Mouse (Mus musculus) heart, postnatal 0 days (tissue): Measurements from ENCODE around the gene Camkmt. TPM values are rescaled to one million over a fixed set of nuclear protein-coding genes. Genes with fewer than 3 reads are reported as not detected.

Experiments used
- ATAC-seq: fragments of 200-750 bp; cut with Nextera tagmentation; 2 replicates; pipeline ENCODE4 v1.8.0; 2017; ENCODE audit warnings: low read depth, moderate number of reproducible peaks, moderate library complexity; ENCODE audit not compliant: insufficient read depth
- DNase-seq: peaks from one replicate; pipeline ENCODE4 v3.0.0-alpha.2; 2016; ENCODE audit warnings: low spot score
- H3K27ac ChIP-seq: fragments of 300-500 bp; sonication (generic); 2 replicates; pipeline ENCODE4 v1.5.1; 2014; ENCODE audit warnings: low read depth, mild to moderate bottlenecking
- H3K27me3 ChIP-seq: fragments of 300-500 bp; sonication (generic); 2 replicates; pipeline ENCODE4 v1.6.1; 2014; ENCODE audit warnings: low read length, mixed read lengths; ENCODE audit not compliant: control insufficient read depth, insufficient read depth
- H3K36me3 ChIP-seq: fragments of 300-500 bp; sonication (generic); replicated peaks from 2 replicates; pipeline ENCODE4 v1.6.1; 2014; ENCODE audit warnings: low read length, mixed read lengths; ENCODE audit not compliant: control insufficient read depth, insufficient read depth
- H3K4me1 ChIP-seq: fragments of 300-500 bp; sonication (generic); 2 replicates; pipeline ENCODE4 v1.6.1; 2014; ENCODE audit warnings: antibody characterized with exemption; ENCODE audit not compliant: control insufficient read depth, insufficient read depth
- H3K4me2 ChIP-seq: fragments of 300-500 bp; sonication (generic); 2 replicates; pipeline ENCODE4 v1.6.1; 2014; ENCODE audit warnings: low read depth, mild to moderate bottlenecking, low read length, moderate library complexity
- H3K4me3 ChIP-seq: fragments of 300-500 bp; sonication (generic); 2 replicates; pipeline ENCODE4 v1.5.1; 2014; ENCODE audit warnings: low read depth, low read length
- H3K9ac ChIP-seq: fragments of 300-500 bp; sonication (generic); replicated peaks from 2 replicates; pipeline ENCODE4 v1.6.1; 2014; ENCODE audit warnings: low read depth, low read length, mixed read lengths
- H3K9me3 ChIP-seq: fragments of 300-500 bp; sonication (generic); replicated peaks from 2 replicates; pipeline ENCODE4 v1.6.1; 2016; ENCODE audit warnings: low read length; ENCODE audit not compliant: control insufficient read depth
- CTCF ChIP-seq: IDR thresholded peaks from 2 replicates; pipeline ENCODE4 v1.5.1; 2016; ENCODE audit warnings: antibody characterized with exemption, control low read depth, low read depth
- EP300 ChIP-seq: IDR thresholded peaks from 2 replicates; pipeline ENCODE4 v1.6.1; 2016; ENCODE audit warnings: antibody characterized with exemption, low read depth
- WGBS: fragments of 180-500 bp; shearing (Covaris S2); extraction: QIAGEN DNeasy Blood & Tissue Kit; methylation state at CpG from one replicate; pipeline ENCODE4 v1.1.7; 2014; 5-methylcytosine and 5-hydroxymethylcytosine counted together
- polyA plus RNA-seq: library from polyadenylated mRNA; unstranded; fragments of >200 nt; fragmentation: Nextera tagmentation; extraction: Ambion mirVana; gene quantifications from 2 replicates; pipeline ENCODE4 v1.2.1, GENCODE M21; 2015
- total RNA-seq: library from RNA; depleted of rRNA; stranded (reverse); fragments of >200 nt; gene quantifications from 2 replicates; pipeline ENCODE4 v1.2.3, GENCODE M21; 2014; ENCODE audit warnings: low replicate concordance

Gene Camkmt
- total and polyA plus RNA-seq, 2 experiments from 2014 or later = 1.7 to 3.4 TPM

GRCm38 (mm10) chr17:85328901-85329300, 238.5 kb downstream of the Camkmt start:
- TF ChIP-seq EP300 (no peak), CTCF (no peak)
- no peak overlapping the region for H3K4me3 ChIP-seq
- 89% methylated on average over 10 of the region's 10 CpGs for WGBS
- H3K27ac ChIP-seq = no peak overlapping the region
- H3K9ac ChIP-seq = no peak overlapping the region
- H3K4me2 ChIP-seq = no peak overlapping the region
- H3K4me1 ChIP-seq = no peaks in the 10 kb centered on the region
- H3K27me3 ChIP-seq = no peaks in the 10 kb centered on the region
- DNase-seq (no peak), ATAC-seq (no peak)
- no peaks in the 10 kb centered on the region for H3K9me3 ChIP-seq
- H3K36me3 ChIP-seq = no peaks in the 10 kb centered on the region

DNA sequence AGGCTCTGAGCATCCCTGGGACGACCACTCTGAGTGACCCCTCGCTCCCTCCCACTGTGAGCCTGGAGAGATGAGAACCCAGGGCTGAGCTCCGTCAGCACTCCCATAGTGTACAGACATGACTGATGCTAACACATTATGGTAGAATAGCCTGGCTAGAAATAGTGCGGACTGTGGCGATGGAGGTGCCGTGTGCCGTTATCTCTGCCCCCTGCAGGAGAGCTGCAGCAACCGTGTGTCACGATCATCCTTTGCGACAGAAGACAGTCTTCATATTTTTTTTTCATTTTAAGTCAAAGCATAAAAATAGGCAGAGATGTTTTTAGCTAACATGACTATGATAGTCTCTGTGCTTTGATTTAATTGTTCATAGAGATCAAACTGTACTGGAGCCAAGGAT, 245.1 kb downstream of the Camkmt start:
- no peak for TF ChIP-seq EP300
- no peak for TF ChIP-seq CTCF
- no peaks in the 10 kb centered on the region for H3K9me3 ChIP-seq
- no peaks in the 10 kb centered on the region for H3K4me1 ChIP-seq
- ATAC-seq (no peak), DNase-seq (no peak)
- H3K27ac ChIP-seq = no peak overlapping the region
- no peaks in the 10 kb centered on the region for H3K36me3 ChIP-seq
- no peak overlapping the region for H3K4me3 ChIP-seq
- WGBS = 57% methylated on average over 10 of the region's 10 CpGs
- no peaks in the 10 kb centered on the region for H3K27me3 ChIP-seq
- no peak overlapping the region for H3K9ac ChIP-seq
- H3K4me2 ChIP-seq = no peak overlapping the region

GRCm38 (mm10) chr17:85337666-85338065, 247.3 kb downstream of the Camkmt start:
- 78% methylated on average over 7 of the region's 7 CpGs for WGBS
- H3K27me3 ChIP-seq = no peaks in the 10 kb centered on the region
- H3K36me3 ChIP-seq = no peaks in the 10 kb centered on the region
- DNase-seq = no peak
- TF ChIP-seq EP300 = no peak
- no peak for TF ChIP-seq CTCF
- no peaks in the 10 kb centered on the region for H3K9me3 ChIP-seq
- H3K9ac ChIP-seq = no peak overlapping the region
- no peak overlapping the region for H3K4me2 ChIP-seq
- H3K4me3 ChIP-seq = no peak overlapping the region
- H3K27ac ChIP-seq = no peak overlapping the region
- no peaks in the 10 kb centered on the region for H3K4me1 ChIP-seq
- ATAC-seq = no peak

- Histone ChIP-seq H3K27ac (no peak overlapping the region), H3K4me2 (no peak overlapping the region), H3K36me3 (no peaks in the 10 kb centered on the region), H3K4me1 (no peaks in the 10 kb centered on the region), H3K27me3 (no peaks in the 10 kb centered on the region), H3K9me3 (no peaks in the 10 kb centered on the region), H3K4me3 (no peak overlapping the region), H3K9ac (no peak overlapping the region)
- TF ChIP-seq EP300 = no peak
- no peak for TF ChIP-seq CTCF
- DNase-seq (no peak), ATAC-seq (no peak)
- WGBS = 75% methylated on average over 18 of the region's 18 CpGs
Observed at GRCm38 (mm10) chr17:85341134-85341700, 250.9 kb downstream of the Camkmt start.

GRCm38 (mm10) chr17:85342471-85342870, 252.1 kb downstream of the Camkmt start:
- DNase-seq (no peak), ATAC-seq (no peak)
- Histone ChIP-seq H3K9me3 (no peaks in the 10 kb centered on the region), H3K27me3 (no peaks in the 10 kb centered on the region), H3K9ac (no peak overlapping the region), H3K4me3 (no peak overlapping the region), H3K4me2 (no peak overlapping the region), H3K4me1 (no peaks in the 10 kb centered on the region), H3K36me3 (no peaks in the 10 kb centered on the region), H3K27ac (no peak overlapping the region)
- 81% methylated on average over 5 of the region's 5 CpGs for WGBS
- no peak for TF ChIP-seq EP300
- TF ChIP-seq CTCF = no peak

- TF ChIP-seq EP300 (no peak), CTCF (no peak)
- ATAC-seq (no peak), DNase-seq (no peak)
- no peak overlapping the region for H3K4me3 ChIP-seq
- H3K9me3 ChIP-seq = no peaks in the 10 kb centered on the region
- no peak overlapping the region for H3K4me2 ChIP-seq
- H3K9ac ChIP-seq = no peak overlapping the region
- no peaks in the 10 kb centered on the region for H3K36me3 ChIP-seq
- H3K27ac ChIP-seq = no peak overlapping the region
- H3K27me3 ChIP-seq = no peaks in the 10 kb centered on the region
- H3K4me1 ChIP-seq = no peaks in the 10 kb centered on the region
- 84% methylated on average over 13 of the region's 13 CpGs for WGBS
Observed at GRCm38 (mm10) chr17:85343435-85343834, 253.1 kb downstream of the Camkmt start.
